Mouse (Mus musculus) spleen, embryonic (tissue): ENCODE results near the gene Itgb2l.

Source experiments
- CTCF ChIA-PET: fragments of 350-600 bp; sonication (Branson Sonifier 250); formaldehyde crosslinking; loops from one replicate; lab custom pipeline; 2022; lab: Charles Lee

Gene Itgb2l

DNA sequence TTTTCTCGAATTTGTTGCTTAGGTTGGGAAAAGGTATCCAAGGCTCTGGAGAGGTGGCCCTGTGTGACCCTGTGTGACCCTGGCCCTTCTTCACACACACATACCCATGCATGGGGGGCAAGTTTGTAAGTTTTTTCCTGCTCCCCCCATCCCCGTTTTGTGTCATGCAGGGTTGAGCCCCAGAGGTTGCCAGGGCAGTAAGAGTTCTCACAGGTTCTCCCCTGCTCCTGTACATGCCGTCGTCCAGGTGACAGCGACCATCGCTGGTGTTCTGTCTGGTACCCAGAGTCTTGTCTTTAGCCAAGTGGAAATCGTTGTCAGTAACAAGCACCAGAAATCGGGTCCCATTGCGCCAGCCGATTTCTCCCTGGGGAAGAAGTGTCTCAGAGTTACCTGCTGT is 10.2 kb downstream of the Itgb2l start:
- CTCF ChIA-PET = no interaction called here

DNA sequence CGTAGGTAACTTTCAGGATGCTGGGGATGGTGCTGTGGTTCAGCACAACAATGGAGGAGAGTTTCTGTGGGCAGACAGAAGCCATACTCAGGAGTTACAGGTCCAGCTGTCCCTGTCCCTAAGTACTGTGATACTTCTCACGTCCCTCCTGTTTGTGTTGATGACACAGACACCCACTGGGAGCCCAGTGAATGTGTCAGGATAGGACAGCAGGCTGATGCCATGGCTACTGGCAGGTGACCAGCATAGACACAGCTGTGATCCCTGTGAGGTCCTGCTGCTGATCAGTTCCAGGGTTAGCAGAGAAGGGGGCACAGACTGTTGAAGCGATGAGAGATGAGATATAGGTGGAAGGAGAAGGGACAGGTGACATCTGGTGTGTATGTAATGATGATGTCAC is 14.4 kb downstream of the Itgb2l start:
- CTCF ChIA-PET = no interaction called here

DNA sequence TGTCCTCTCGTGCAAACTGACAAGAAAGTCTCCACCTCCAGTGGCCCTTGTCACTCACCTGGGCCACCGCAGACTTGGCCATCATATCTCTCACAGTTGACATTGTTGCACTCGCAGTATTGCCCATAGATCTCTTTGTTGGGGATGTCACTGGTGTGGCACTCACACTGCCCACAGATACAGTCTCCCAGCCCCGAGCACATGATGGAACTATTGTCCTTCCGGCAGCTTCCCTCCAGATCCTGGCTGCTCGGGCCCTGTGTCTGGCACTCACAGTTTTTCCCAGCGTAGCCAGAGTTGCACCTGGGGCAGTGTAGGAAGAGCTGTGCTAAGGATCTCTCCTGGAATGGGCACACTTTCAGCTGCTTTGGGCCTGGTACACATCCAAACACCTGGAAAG is 16.7 kb downstream of the Itgb2l start:
- CTCF ChIA-PET = no interaction called here

DNA sequence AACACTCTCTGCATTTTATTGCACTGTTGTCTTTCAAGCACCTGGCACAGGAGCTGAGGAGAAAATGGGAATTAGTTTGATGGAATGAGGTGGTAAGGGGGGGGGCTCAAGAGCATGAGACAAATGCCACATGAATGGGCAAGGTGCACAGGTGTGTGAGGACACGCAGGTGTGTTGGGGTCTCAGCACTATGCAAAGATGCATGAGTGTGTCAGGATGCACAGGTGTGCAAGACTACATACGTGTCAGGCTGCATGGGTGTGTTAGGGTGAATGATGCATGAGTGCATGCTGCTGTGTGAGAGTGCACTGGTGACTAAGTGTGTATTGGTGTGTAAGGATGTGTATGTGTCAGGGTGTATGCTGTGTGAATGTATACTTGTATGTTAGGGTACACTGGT is 18.4 kb downstream of the Itgb2l start:
- CTCF ChIA-PET = no interaction called here

DNA sequence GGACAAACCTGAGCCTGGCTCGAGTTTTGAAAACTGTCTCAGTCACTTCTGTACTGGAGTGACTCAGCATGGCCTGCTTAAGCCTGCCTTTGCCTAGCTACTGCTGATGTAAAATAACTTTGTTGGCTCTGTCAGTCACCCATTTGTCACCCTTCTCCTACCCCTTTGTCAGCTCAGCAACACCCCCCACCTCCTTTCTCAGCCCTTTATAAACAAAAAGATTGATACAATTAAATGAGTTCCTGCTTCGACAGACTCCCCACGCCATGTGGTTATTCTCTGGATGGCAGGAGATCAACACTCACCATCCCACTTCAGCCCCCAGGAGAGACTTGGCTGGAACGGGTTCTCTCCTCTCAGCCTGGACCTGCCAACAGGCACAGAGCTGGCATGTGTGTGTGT is 35.4 kb downstream of the Itgb2l start:
- CTCF ChIA-PET = no interaction called here

DNA sequence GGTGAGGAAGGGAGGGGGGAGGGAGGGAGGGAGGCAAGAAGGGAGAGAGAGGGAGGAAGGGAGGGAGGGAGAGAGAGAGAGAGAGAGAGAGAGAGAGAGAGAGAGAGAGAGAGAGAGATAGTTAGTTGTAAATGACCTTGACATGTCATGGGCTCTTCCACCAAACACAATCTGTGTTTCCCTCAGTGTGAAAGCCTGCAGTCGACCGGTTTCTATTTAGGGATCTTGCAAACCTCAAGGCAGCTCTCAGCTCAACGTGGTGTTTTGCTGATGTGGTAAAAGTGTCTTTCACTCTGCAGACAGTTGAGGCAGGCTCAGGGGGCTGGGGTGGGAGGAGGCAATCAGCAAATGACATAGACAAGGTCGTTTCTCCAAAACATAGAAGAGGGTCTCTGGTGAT is 37.1 kb downstream of the Itgb2l start:
- CTCF ChIA-PET = no interaction called here

DNA sequence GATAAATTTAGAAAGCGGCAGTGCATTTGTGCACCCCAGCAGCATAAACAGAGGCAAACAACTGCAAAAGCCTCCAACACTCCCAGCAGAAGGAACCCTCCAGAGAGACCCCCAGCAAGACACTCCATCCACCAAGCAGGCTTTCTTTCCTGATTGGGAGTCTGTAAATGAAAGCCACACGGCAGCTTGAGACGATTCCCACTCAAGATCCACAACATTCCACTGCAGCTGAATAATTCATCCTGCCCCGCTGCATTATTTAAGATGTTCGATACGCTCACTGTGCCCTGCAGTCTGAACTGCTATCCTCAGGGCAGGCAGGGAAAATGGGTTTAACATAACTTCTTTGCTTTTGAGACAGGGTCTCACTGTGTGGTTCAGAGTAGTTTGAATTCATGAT is 41.1 kb downstream of the Itgb2l start:
- CTCF ChIA-PET = no interaction called here

DNA sequence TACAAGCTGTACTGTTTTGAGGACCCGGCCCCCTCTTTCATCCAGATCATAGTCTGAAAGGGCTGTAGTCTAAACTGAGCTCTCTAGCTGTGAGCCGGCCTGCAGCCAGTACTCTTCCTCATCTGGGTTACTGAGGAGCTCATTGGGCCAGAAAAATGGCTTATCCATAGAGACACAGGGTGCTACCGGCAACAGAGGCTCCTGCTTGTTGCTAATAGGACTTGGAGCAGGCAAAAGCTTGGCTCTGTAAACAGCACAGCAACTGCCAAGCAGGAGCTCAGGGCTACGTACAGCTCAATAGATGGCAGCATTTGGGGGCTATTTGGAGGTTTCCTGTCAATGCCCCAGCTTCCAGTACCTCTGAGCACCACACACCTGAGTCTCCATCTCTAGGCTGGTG is 43.4 kb downstream of the Itgb2l start:
- CTCF ChIA-PET = interaction anchor here (0.6 kb wide), 1 partner anchor 248 kb away, joined by 3 read pairs; no protein-coding TSS in a partner anchor

DNA sequence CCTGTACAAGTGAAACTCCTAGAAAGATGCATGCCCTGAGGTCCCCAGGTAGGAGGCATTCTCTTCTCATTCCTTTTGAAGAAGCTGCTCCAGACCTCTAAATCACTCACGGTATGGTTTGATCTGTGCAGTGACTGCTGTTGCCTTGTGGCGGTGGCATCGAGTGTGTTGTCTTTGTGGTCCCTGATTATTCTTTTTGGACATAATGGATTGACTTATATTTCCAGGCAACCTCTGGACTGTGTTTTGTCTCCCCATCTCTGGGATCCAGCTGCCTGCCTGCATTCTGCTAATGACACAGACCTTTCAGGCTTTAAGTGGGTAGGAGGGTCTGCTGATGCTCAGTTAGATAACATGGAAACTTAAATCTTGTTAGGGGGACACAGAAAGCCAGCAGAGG is 44.6 kb downstream of the Itgb2l start:
- CTCF ChIA-PET = no interaction called here

DNA sequence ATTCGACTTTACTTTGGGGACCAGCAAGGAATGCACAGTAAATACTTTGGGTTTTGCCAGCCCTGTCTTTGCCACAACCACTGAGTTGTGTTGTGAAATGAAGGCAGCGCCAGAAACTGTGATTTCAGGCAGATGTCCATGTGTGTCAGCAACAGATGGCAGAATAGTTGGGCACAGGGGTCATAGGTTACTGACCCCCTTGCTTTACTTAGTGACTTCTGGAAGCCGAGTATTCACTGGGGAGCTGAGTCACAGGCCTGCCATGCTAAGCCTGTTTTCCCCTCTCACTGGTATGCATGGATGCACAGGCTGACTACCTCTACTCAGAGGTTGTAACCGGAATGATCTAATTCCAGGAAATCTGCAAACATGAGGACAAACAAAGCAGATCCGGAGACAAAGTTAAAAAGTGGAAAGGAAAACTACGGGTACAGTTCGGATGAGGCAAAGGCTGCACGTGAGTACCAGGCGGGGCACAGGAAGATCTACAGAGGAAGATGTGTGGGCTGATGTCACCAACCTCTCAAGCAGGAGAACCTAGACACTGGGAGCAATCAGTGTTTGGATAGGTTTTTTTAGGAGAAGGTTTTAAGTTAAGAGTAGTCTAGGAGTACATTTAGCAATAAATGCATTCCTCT is 47.3 kb downstream of the Itgb2l start:
- CTCF ChIA-PET = no interaction called here

DNA sequence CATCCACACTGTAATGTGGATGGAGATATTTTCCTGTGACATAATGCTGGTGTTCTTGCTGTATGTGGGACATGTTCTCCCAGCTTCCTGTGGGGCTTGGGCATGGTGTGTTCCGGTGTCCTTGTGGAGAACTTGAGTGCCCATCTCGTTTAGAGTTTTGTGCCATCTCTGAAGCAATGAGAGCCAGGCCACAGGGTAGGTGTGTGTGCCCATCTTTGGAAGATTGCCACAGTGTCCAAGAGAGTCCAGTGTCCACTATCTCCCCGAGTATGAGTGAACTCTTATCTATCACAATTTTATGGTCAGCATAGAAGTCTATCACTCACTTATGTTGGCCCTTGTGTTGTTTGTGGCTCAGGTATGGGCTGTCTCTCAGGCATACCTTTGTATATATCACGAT is 47.9 kb downstream of the Itgb2l start:
- CTCF ChIA-PET = no interaction called here

DNA sequence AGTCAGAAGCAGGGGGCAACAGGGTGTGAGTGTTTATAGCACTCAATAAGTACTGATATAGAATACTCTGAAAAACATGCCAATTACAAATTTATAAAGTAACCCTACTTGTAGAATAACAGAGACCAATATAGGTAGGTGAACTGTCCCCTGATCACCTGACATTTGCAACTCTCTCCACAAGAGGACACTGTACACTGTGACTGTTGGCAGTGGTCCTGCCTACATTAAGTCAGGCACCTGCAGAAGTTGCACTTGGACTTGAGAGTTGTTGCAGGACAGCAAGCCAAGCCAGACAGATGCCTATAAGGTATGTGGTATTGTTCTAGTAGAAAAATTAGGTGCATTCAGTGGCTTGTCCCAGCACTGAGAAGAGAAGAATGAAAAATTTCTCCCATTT is 52.3 kb downstream of the Itgb2l start:
- CTCF ChIA-PET = no interaction called here

DNA sequence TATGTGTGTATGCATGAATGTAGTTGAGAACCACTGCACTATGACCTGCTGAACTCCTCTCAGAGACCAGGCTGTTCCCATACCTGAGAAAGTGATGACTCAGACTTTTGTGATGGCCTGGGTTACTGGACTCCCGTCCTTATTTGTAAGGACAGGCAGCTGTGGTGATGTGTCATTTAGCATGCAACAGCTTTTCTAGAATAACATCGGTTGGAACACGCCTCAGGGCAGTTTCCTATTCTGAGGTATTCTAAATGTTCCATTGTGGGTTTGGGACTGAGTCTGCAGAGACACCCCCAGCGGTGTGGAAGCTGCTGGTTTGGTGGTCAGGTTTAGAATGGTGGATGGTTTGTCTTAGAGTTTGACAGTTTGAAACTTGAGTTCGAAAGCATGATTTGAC is 54.9 kb downstream of the Itgb2l start:
- CTCF ChIA-PET = no interaction called here

DNA sequence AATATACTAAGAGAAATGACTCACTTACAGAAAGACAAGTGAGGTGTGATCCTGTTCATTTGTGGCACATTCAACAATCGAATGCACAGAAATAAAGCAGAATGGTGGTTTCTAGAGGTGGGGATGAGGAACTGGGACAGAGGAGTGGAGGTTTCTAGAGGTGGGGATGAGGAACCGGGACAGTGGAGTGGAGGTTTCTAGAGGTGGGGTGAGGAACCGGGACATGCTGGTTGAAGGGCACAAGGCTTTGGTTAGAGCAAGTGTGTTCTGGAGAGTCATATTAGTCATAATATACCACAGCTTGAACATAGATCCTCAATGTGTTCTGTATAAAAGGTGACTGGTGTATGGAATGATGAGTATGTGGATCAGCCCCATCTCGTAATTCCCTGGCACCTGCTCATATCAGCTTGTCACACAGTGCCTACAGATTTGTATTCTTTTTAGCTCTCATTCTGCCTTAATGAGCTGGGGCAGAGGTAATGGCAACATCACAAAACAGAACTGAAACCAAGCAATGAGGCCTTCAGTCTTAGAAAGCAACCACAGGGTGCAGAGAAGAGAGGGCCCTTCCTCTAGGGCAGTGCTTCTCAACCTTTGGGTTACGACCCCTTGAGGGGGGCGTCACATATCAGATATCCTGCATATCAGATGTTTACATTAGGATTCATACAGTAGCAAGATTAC is 55.6 kb downstream of the Itgb2l start:
- CTCF ChIA-PET = no interaction called here

DNA sequence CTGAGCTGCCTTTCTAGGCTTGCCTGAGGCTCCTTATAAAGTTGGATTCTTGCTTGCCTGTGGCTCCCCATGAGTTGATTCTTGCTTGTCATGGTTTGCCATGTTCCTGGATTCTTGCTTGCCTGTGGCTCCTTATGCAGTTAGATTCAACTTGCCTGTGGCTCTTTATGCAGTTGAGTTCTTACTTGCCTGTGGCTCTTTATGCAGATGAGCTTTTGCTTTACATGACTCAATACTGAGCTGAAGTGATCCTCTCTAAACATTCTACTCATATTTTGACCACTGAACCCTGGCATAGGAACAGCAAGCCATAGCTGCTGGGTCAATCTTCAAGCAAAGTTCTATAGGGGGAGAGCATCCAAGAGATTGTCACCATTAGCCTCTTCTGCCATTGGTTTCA is 58.7 kb downstream of the Itgb2l start:
- CTCF ChIA-PET = no interaction called here

DNA sequence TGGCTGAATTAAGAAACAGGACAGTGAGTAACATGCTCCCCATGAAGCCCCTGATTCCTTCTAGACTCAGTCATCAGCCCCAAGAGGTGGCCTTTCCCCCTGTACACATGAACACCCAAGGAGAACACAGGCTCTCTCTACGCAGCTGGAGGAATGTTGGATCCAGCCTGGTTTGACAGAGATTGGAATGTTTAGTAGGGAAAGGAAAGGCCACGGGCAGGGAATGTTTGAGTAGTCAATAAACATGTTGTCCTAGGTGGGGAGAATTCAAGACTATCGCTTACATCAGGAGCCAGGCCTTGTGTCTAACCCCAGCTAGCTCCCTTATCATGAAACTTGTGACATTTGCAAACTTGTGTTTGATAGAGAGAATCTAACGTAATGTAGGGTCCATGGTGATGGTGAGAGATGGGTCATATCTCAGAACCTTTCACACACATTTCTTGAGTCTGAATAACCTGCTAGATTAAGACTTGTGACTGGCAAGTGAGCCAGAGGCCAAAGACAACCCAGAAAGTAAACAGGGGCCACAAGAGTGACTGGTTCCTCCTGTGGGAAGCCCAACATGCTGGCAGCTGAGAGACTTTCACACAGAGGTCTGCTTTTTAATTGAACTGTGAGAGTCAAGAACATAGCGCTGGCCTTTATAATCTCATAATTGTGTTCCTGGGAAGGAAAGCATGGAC is 60.8 kb downstream of the Itgb2l start:
- CTCF ChIA-PET = interaction anchor here (0.7 kb wide), 1 partner anchor 17 kb away, joined by 4 read pairs; no protein-coding TSS in a partner anchor

DNA sequence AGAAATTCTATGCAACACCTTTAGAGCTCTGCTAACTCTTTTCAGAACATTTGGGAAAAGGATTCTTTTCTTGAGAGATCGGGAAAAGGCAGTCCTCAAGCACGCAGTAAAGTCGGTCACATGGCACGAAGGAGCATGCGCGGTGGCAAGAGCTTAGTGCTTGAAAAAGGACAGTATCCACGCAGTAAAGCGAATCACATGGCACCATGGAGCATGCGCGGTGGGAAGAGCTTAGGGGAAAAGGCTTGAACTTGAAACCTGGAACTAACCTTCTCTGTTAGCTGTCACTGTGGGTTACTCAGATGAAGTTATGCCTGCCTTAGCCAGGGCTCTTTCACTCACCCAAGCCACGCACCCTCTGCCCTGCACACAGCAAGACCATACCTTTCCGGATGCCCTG is 62.0 kb downstream of the Itgb2l start:
- CTCF ChIA-PET = no interaction called here

DNA sequence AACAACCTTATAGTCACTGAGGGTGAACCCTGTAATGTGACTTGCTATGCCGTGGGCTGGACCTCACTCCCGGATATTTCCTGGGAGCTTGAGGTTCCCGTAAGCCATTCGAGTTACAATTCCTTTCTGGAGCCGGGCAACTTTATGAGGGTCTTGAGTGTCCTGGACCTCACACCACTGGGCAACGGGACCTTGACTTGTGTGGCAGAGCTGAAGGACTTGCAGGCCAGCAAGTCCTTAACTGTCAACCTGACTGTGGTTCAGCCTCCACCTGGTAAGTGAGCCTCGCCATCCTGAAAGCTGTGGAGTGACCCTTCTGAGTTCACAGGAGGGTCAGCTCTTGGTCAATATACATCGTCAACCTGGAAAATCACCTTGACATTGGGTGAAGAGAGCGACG is 65.3 kb downstream of the Itgb2l start:
- CTCF ChIA-PET = interaction anchor here (0.6 kb wide), 1 partner anchor 229 kb away, joined by 17 read pairs; no protein-coding TSS in a partner anchor

DNA sequence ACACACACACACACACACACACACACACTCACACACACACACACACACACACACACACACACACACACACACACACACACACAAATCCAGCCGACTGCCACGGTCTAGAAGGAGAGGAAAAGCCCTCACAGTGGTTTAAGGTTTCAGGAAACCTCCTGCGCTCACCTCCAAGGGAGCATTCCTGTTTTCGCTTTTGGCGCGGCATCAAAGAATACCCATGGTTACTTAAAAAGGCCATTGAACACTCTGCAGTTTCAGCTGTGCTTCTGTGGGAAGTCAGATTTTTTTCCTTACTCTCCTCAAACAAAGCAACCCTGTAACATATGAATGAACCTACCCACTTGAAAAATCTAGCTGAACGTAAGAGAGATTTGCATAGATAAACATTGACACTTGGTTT is 67.1 kb downstream of the Itgb2l start:
- CTCF ChIA-PET = no interaction called here

DNA sequence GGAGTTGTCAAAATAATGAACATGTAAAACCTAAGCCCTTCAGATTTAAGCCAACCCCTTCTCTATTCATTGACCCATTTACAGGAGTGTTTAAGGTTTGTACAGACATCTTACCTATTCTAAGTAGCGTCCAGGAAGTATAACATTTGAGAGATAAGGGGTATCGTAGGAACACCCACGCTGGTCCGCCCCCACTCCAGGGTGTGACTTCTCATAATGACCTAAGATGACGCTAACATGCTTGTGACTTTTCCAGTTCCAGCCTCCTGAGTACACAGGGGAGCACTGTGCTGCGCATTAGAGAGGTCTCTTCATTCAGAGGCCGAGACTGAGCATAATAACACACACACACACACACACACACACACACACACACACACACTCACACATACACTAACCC is 67.9 kb downstream of the Itgb2l start:
- CTCF ChIA-PET = no interaction called here

DNA sequence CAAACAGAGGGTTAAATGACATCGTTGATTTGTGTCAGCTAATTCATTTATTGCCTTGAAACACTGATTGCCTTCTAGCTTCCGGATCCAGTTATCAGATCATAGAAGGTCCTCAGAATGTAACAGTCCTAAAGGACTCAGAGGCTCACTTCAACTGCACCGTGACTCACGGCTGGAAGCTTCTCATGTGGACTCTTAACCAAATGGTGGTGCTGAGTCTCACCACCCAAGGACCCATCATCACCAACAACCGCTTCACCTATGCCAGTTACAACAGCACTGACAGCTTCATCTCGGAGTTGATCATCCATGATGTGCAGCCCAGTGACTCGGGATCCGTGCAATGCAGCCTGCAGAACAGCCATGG is 70.7 kb downstream of the Itgb2l start:
- CTCF ChIA-PET = no interaction called here
